Mouse (Mus musculus): Measurements from ENCODE around the gene Efcab1. TPM values are rescaled to one million over a fixed set of nuclear protein-coding genes. Genes with fewer than 3 reads are reported as not detected.
"Not testable (repeated sequence)": the region's sequence is repeated elsewhere in the genome, so short reads cannot be mapped to it uniquely, and the experiment has no call there.

Efcab1 gene
- total and polyA plus RNA-seq, 3 experiments, result 0.11 TPM; not detected in 2

DNA sequence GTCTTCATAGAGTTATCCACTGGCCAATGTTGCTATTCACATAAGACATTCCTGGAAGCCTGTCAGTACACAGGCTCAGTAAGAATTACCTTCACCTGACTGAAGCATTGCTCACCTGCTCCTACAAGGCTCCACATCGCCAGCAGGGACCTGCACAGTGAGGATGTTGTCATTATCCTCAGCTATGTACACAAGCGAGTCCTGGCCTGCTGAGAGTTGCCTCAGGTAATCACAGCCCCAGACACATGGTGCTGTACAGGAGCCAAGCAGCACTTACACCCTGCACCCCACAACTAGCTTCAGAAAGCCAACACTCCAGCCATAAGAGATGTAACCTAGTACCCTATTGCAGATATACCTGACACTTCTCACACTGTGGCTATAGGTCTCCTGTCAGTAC lies 37.1 kb downstream of the Efcab1 start:
- H3K4me1 ChIP-seq (ENCODE audit: insufficient read depth, low read depth, low read length), result no peaks in the 10 kb centered on the region
- TF ChIP-seq CTCF (IDR thresholded peaks at IDR 0.05; ENCODE audit: low read depth, low read length) (no peak), GATA1 (IDR thresholded peaks at IDR 0.05; ENCODE audit: borderline replicate concordance, low read length) (no peak), POLR2AphosphoS5 (IDR thresholded peaks at IDR 0.05; ENCODE audit: insufficient replicate concordance, low read depth, low read length) (no peak), GATA2 (IDR thresholded peaks at IDR 0.05; ENCODE audit: borderline replicate concordance, low read depth, low read length) (no peak), TAL1 (conservative IDR thresholded peaks at IDR 0.05; ENCODE audit: low read depth, low read length) (no peak)
- DNase-seq (ENCODE audit: low spot score), result no peak
- no peaks in the 10 kb centered on the region for H3K27me3 ChIP-seq (ENCODE audit: insufficient read depth, low read length)
- ATAC-seq (ENCODE audit: extremely low read depth, insufficient number of reproducible peaks, low FRiP score, poor library complexity, severe bottlenecking), result no peak
- H3K36me3 ChIP-seq (replicated peaks), result no peaks in the 10 kb centered on the region
- H3K4me3 ChIP-seq (ENCODE audit: low read depth, low read length), result no peak overlapping the region
- H3K9me3 ChIP-seq (replicated peaks), result no peaks in the 10 kb centered on the region

DNA sequence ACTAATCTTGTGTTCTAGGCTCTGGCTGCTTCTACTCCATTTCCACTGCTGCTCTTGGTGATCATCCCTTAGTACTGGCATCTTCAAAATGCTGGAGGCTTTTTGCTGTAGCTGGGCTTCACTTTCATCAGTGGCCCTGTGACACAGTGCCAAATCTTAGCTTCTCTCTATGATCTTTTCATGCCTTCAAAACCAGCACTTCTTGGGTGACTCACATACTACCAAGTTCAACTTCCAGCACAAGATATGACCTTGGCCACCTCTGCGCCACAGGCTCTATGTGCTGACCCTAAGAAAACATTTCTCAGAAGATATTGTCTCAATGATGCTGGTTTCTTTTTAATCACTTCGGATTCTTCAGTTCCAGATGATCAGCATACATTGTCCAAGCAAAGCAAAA lies 41.2 kb downstream of the Efcab1 start:
- not testable (repeated sequence) for H3K27me3 ChIP-seq (ENCODE audit: insufficient read depth, low read length); ATAC-seq (ENCODE audit: extremely low read depth, insufficient number of reproducible peaks, low FRiP score, poor library complexity, severe bottlenecking); H3K9me3 ChIP-seq (replicated peaks); H3K36me3 ChIP-seq (replicated peaks); DNase-seq (ENCODE audit: low spot score); H3K4me1 ChIP-seq (ENCODE audit: insufficient read depth, low read depth, low read length); H3K4me3 ChIP-seq (ENCODE audit: low read depth, low read length)

DNA sequence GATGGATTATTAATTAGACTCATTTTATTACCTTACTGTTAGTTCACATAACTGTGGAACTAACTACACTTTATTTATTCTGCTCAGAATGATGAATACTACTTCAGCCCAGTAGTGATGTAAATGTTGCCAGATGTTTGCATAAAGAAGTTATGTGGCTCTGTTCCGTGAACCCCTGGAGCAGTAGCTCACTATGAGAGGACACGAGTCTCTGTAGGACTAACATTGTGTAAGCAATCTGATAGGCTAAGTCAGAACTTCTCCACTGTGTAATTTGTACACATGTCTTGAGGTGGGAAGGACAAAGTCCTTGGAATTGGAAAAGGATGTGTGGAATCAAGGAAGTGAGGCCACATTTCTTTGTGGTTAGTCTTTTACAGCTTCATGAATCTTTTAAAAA lies 45.5 kb downstream of the Efcab1 start:
- H3K4me3 ChIP-seq (ENCODE audit: low read depth, low read length), result no peak overlapping the region
- H3K27me3 ChIP-seq (ENCODE audit: insufficient read depth, low read length), result no peaks in the 10 kb centered on the region
- TF ChIP-seq CTCF (IDR thresholded peaks at IDR 0.05; ENCODE audit: low read depth, low read length) (no peak), GATA1 (IDR thresholded peaks at IDR 0.05; ENCODE audit: borderline replicate concordance, low read length) (no peak), POLR2AphosphoS5 (IDR thresholded peaks at IDR 0.05; ENCODE audit: insufficient replicate concordance, low read depth, low read length) (no peak), GATA2 (IDR thresholded peaks at IDR 0.05; ENCODE audit: borderline replicate concordance, low read depth, low read length) (no peak), TAL1 (conservative IDR thresholded peaks at IDR 0.05; ENCODE audit: low read depth, low read length) (no peak)
- H3K36me3 ChIP-seq (replicated peaks), result no peaks in the 10 kb centered on the region
- no peaks in the 10 kb centered on the region for H3K9me3 ChIP-seq (replicated peaks)
- H3K4me1 ChIP-seq (ENCODE audit: insufficient read depth, low read depth, low read length), result no peaks in the 10 kb centered on the region
- DNase-seq (ENCODE audit: low spot score) (no peak), ATAC-seq (ENCODE audit: extremely low read depth, insufficient number of reproducible peaks, low FRiP score, poor library complexity, severe bottlenecking) (no peak)

DNA sequence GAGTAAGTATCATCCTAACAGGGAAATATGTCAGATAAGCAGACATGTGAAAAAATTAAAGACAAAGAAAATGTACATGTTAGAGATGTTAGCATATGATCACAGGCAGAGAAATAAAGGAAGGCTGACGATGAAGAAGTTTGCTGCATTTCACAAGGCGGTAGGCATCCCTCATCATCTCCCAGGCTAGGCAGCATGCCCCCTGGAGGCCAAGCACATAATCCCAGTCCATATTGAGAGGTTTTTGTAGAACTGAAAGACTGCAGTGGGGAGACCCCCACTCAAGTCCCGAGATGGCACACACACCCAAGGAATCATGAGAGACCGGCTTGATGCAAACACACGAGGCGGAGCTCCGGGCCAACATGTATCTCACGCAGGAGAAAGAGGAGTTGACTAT lies 53.3 kb downstream of the Efcab1 start:
- no peaks in the 10 kb centered on the region for H3K27me3 ChIP-seq (ENCODE audit: insufficient read depth, low read length)
- H3K4me1 ChIP-seq (ENCODE audit: insufficient read depth, low read depth, low read length), result no peaks in the 10 kb centered on the region
- no peak for ATAC-seq (ENCODE audit: extremely low read depth, insufficient number of reproducible peaks, low FRiP score, poor library complexity, severe bottlenecking)
- DNase-seq (ENCODE audit: low spot score), result no peak
- TF ChIP-seq GATA1 (IDR thresholded peaks at IDR 0.05; ENCODE audit: borderline replicate concordance, low read length) (no peak), TAL1 (conservative IDR thresholded peaks at IDR 0.05; ENCODE audit: low read depth, low read length) (no peak), CTCF (IDR thresholded peaks at IDR 0.05; ENCODE audit: low read depth, low read length) (no peak), GATA2 (IDR thresholded peaks at IDR 0.05; ENCODE audit: borderline replicate concordance, low read depth, low read length) (no peak), POLR2AphosphoS5 (IDR thresholded peaks at IDR 0.05; ENCODE audit: insufficient replicate concordance, low read depth, low read length) (no peak)
- no peaks in the 10 kb centered on the region for H3K36me3 ChIP-seq (replicated peaks)
- H3K4me3 ChIP-seq (ENCODE audit: low read depth, low read length), result no peak overlapping the region
- 0 out of 2 replicates have a peak, but pooled peaks cover 2% of the 10 kb centered on the region for H3K9me3 ChIP-seq (replicated peaks)

DNA sequence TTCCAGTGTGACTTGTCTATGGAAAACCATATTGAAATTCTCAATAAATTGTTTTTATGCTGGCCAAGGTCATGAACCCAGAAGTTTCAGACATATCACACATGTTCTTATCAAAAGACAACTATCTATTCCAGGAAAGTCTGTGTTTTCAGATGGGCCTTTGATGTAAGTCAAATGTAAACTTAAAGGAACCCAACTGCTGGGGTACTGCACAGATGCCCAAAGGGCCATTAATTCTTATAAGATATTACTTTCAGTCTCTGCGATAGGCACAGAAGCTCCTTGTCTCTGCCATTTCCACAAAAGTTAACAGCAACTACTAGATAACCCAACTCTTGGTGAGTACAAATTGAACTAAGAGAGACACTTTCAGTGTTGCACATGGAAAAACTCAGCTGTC lies 67.3 kb downstream of the Efcab1 start:
- Histone ChIP-seq H3K36me3 (replicated peaks) (no peaks in the 10 kb centered on the region), H3K4me3 (ENCODE audit: low read depth, low read length) (no peak overlapping the region), H3K9me3 (replicated peaks) (no peaks in the 10 kb centered on the region), H3K4me1 (ENCODE audit: insufficient read depth, low read depth, low read length) (no peaks in the 10 kb centered on the region), H3K27me3 (ENCODE audit: insufficient read depth, low read length) (no peaks in the 10 kb centered on the region)
- ATAC-seq (ENCODE audit: extremely low read depth, insufficient number of reproducible peaks, low FRiP score, poor library complexity, severe bottlenecking), result no peak
- DNase-seq (ENCODE audit: low spot score), result no peak
- TF ChIP-seq CTCF (IDR thresholded peaks at IDR 0.05; ENCODE audit: low read depth, low read length), result no peak
- no peak for TF ChIP-seq POLR2AphosphoS5 (IDR thresholded peaks at IDR 0.05; ENCODE audit: insufficient replicate concordance, low read depth, low read length)
- no peak for TF ChIP-seq GATA2 (IDR thresholded peaks at IDR 0.05; ENCODE audit: borderline replicate concordance, low read depth, low read length)
- no peak for TF ChIP-seq GATA1 (IDR thresholded peaks at IDR 0.05; ENCODE audit: borderline replicate concordance, low read length)
- no peak for TF ChIP-seq TAL1 (conservative IDR thresholded peaks at IDR 0.05; ENCODE audit: low read depth, low read length)

DNA sequence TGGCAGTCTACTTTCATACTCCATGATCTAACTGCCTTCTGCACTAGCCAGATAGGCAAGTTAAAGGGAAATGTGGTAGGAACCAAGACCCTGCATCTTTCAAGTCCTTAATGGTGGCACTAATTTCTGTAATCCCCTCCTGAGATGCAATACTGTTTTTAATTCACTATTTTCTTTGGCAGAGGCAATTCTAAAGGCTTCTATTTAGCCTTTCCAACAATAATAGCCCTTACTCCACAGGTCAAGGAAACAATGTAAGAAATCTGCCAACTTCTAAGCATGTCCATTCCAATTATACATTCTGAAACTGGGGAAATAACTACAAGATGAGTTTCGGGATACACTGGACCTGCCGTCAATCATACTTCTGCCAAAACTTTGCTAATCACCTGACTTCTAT lies 72.8 kb downstream of the Efcab1 start:
- ATAC-seq (ENCODE audit: extremely low read depth, insufficient number of reproducible peaks, low FRiP score, poor library complexity, severe bottlenecking) (no peak), DNase-seq (ENCODE audit: low spot score) (no peak)
- no peaks in the 10 kb centered on the region for H3K4me1 ChIP-seq (ENCODE audit: insufficient read depth, low read depth, low read length)
- no peaks in the 10 kb centered on the region for H3K9me3 ChIP-seq (replicated peaks)
- no peak for TF ChIP-seq TAL1 (conservative IDR thresholded peaks at IDR 0.05; ENCODE audit: low read depth, low read length)
- TF ChIP-seq POLR2AphosphoS5 (IDR thresholded peaks at IDR 0.05; ENCODE audit: insufficient replicate concordance, low read depth, low read length), result no peak
- TF ChIP-seq GATA1 (IDR thresholded peaks at IDR 0.05; ENCODE audit: borderline replicate concordance, low read length), result no peak
- TF ChIP-seq GATA2 (IDR thresholded peaks at IDR 0.05; ENCODE audit: borderline replicate concordance, low read depth, low read length), result no peak
- no peak for TF ChIP-seq CTCF (IDR thresholded peaks at IDR 0.05; ENCODE audit: low read depth, low read length)
- no peak overlapping the region for H3K4me3 ChIP-seq (ENCODE audit: low read depth, low read length)
- H3K36me3 ChIP-seq (replicated peaks), result no peaks in the 10 kb centered on the region
- no peaks in the 10 kb centered on the region for H3K27me3 ChIP-seq (ENCODE audit: insufficient read depth, low read length)

Data from G1E (cell line).